Mouse (Mus musculus): ENCODE results near the gene Arhgef26. TPM values are rescaled to one million over a fixed set of nuclear protein-coding genes. Genes with fewer than 3 reads are reported as not detected.
A peak's percentile ranks its signal among the peaks of the same experiment; 100 is the strongest.

Arhgef26 gene
- polyA plus RNA-seq, 1 experiment from 2014 or later, result 13.9 TPM

- no peaks in the 10 kb centered on the region for H3K4me1 ChIP-seq
- no peaks in the 10 kb centered on the region for H3K36me3 ChIP-seq
- no peak overlapping the region for H3K27ac ChIP-seq (replicated peaks)
- 97% methylated on average over 4 of the region's 4 CpGs for WGBS
- H3K9ac ChIP-seq (replicated peaks), result no peak overlapping the region
- no peaks in the 10 kb centered on the region for H3K27me3 ChIP-seq (replicated peaks)
- ATAC-seq (ENCODE audit: low FRiP score), result no peak
- H3K4me2 ChIP-seq, result no peak overlapping the region
- no peaks in the 10 kb centered on the region for H3K9me3 ChIP-seq (replicated peaks)
- H3K4me3 ChIP-seq (replicated peaks), result no peak overlapping the region
Observed at GRCm38 (mm10) chr3:62414926-62415325, 76.8 kb downstream of the Arhgef26 start.

- no peaks in the 10 kb centered on the region for H3K36me3 ChIP-seq
- H3K9ac ChIP-seq (replicated peaks), result no peak overlapping the region
- no peaks in the 10 kb centered on the region for H3K27me3 ChIP-seq (replicated peaks)
- no peak overlapping the region for H3K4me3 ChIP-seq (replicated peaks)
- no peaks in the 10 kb centered on the region for H3K4me1 ChIP-seq
- 80% methylated on average over 6 of the region's 6 CpGs for WGBS
- no peaks in the 10 kb centered on the region for H3K9me3 ChIP-seq (replicated peaks)
- ATAC-seq (ENCODE audit: low FRiP score), result no peak
- no peak overlapping the region for H3K4me2 ChIP-seq
- H3K27ac ChIP-seq (replicated peaks), result no peak overlapping the region
Observed at GRCm38 (mm10) chr3:62417458-62417857, 79.3 kb downstream of the Arhgef26 start.

- no peak overlapping the region for H3K4me2 ChIP-seq
- no peaks in the 10 kb centered on the region for H3K9me3 ChIP-seq (replicated peaks)
- no peaks in the 10 kb centered on the region for H3K27me3 ChIP-seq (replicated peaks)
- no peak overlapping the region for H3K27ac ChIP-seq (replicated peaks)
- ATAC-seq (ENCODE audit: low FRiP score), result no peak
- H3K9ac ChIP-seq (replicated peaks), result no peak overlapping the region
- no peaks in the 10 kb centered on the region for H3K4me1 ChIP-seq
- WGBS, result 85% methylated on average over 6 of the region's 6 CpGs
- H3K4me3 ChIP-seq (replicated peaks), result no peak overlapping the region
- H3K36me3 ChIP-seq, result no peaks in the 10 kb centered on the region
Observed at GRCm38 (mm10) chr3:62418387-62419138, 80.4 kb downstream of the Arhgef26 start.

- Histone ChIP-seq H3K9me3 (replicated peaks) (no peaks in the 10 kb centered on the region), H3K27ac (replicated peaks) (no peak overlapping the region), H3K36me3 (no peaks in the 10 kb centered on the region), H3K4me1 (no peaks in the 10 kb centered on the region), H3K4me3 (replicated peaks) (no peak overlapping the region), H3K27me3 (replicated peaks) (no peaks in the 10 kb centered on the region), H3K9ac (replicated peaks) (no peak overlapping the region), H3K4me2 (no peak overlapping the region)
- WGBS, result 81% methylated on average over 4 of the region's 4 CpGs
- ATAC-seq (ENCODE audit: low FRiP score), result no peak
Observed at GRCm38 (mm10) chr3:62433675-62434074, 95.5 kb downstream of the Arhgef26 start.

GRCm38 (mm10) chr3:62435923-62436322 lies 97.8 kb downstream of the Arhgef26 start:
- Histone ChIP-seq H3K9ac (replicated peaks) (no peak overlapping the region), H3K27me3 (replicated peaks) (no peaks in the 10 kb centered on the region), H3K27ac (replicated peaks) (no peak overlapping the region), H3K9me3 (replicated peaks) (no peaks in the 10 kb centered on the region), H3K36me3 (no peaks in the 10 kb centered on the region), H3K4me2 (no peak overlapping the region), H3K4me1 (no peaks in the 10 kb centered on the region), H3K4me3 (replicated peaks) (no peak overlapping the region)
- ATAC-seq (ENCODE audit: low FRiP score), result no peak

GRCm38 (mm10) chr3:62440431-62440969 lies 102.4 kb downstream of the Arhgef26 start:
- Histone ChIP-seq H3K4me1 (no peaks in the 10 kb centered on the region), H3K9me3 (replicated peaks) (no peaks in the 10 kb centered on the region), H3K4me3 (replicated peaks) (no peak overlapping the region), H3K9ac (replicated peaks) (no peak overlapping the region), H3K27ac (replicated peaks) (no peak overlapping the region), H3K4me2 (no peak overlapping the region), H3K36me3 (no peaks in the 10 kb centered on the region), H3K27me3 (replicated peaks) (no peaks in the 10 kb centered on the region)
- ATAC-seq (ENCODE audit: low FRiP score), result no peak
- 51% methylated on average over 5 of the region's 5 CpGs for WGBS

GRCm38 (mm10) chr3:62443582-62444194 lies 105.5 kb downstream of the Arhgef26 start:
- H3K27me3 ChIP-seq (replicated peaks), result no peaks in the 10 kb centered on the region
- H3K4me3 ChIP-seq (replicated peaks), result no peak overlapping the region
- no peaks in the 10 kb centered on the region for H3K9me3 ChIP-seq (replicated peaks)
- no peak for ATAC-seq (ENCODE audit: low FRiP score)
- no peak overlapping the region for H3K4me2 ChIP-seq
- no peaks in the 10 kb centered on the region for H3K4me1 ChIP-seq
- WGBS, result 85% methylated on average over 12 of the region's 12 CpGs
- H3K9ac ChIP-seq (replicated peaks), result no peak overlapping the region
- no peaks in the 10 kb centered on the region for H3K36me3 ChIP-seq
- H3K27ac ChIP-seq (replicated peaks), result no peak overlapping the region

- no peak overlapping the region for H3K4me3 ChIP-seq (replicated peaks)
- 94% methylated on average over 7 of the region's 7 CpGs for WGBS
- no peaks in the 10 kb centered on the region for H3K4me1 ChIP-seq
- no peak overlapping the region for H3K9ac ChIP-seq (replicated peaks)
- no peaks in the 10 kb centered on the region for H3K9me3 ChIP-seq (replicated peaks)
- H3K27me3 ChIP-seq (replicated peaks), result no peaks in the 10 kb centered on the region
- no peak overlapping the region for H3K27ac ChIP-seq (replicated peaks)
- no peak overlapping the region for H3K4me2 ChIP-seq
- ATAC-seq (ENCODE audit: low FRiP score), result no peak
- no peaks in the 10 kb centered on the region for H3K36me3 ChIP-seq
Observed at GRCm38 (mm10) chr3:62446271-62446670, 108.1 kb downstream of the Arhgef26 start.

GRCm38 (mm10) chr3:62447151-62447550 lies 109.0 kb downstream of the Arhgef26 start:
- ATAC-seq (ENCODE audit: low FRiP score), result no peak
- no peaks in the 10 kb centered on the region for H3K9me3 ChIP-seq (replicated peaks)
- no peak overlapping the region for H3K4me3 ChIP-seq (replicated peaks)
- no peaks in the 10 kb centered on the region for H3K27me3 ChIP-seq (replicated peaks)
- H3K4me2 ChIP-seq, result no peak overlapping the region
- H3K27ac ChIP-seq (replicated peaks), result no peak overlapping the region
- no peaks in the 10 kb centered on the region for H3K36me3 ChIP-seq
- H3K9ac ChIP-seq (replicated peaks), result no peak overlapping the region
- 77% methylated on average over 8 of the region's 8 CpGs for WGBS
- H3K4me1 ChIP-seq, result no peaks in the 10 kb centered on the region

- 96% methylated on average over 4 of the region's 4 CpGs for WGBS
- Histone ChIP-seq H3K9me3 (replicated peaks) (no peaks in the 10 kb centered on the region), H3K4me1 (0 out of 2 replicates have a peak, but pooled peaks cover 5% of the 10 kb centered on the region), H3K27me3 (replicated peaks) (no peaks in the 10 kb centered on the region), H3K36me3 (no peaks in the 10 kb centered on the region), H3K27ac (replicated peaks) (no peak overlapping the region), H3K4me3 (replicated peaks) (no peak overlapping the region), H3K4me2 (no peak overlapping the region), H3K9ac (replicated peaks) (no peak overlapping the region)
- no peak for ATAC-seq (ENCODE audit: low FRiP score)
Observed at GRCm38 (mm10) chr3:62449871-62450496, 111.8 kb downstream of the Arhgef26 start.

- no peak overlapping the region for H3K4me2 ChIP-seq
Observed at GRCm38 (mm10) chr3:62452961-62453360, 114.8 kb downstream of the Arhgef26 start.

GRCm38 (mm10) chr3:62454096-62454495 lies 116.0 kb downstream of the Arhgef26 start:
- ATAC-seq (ENCODE audit: low FRiP score), result no peak
- Histone ChIP-seq H3K4me2 (no peak overlapping the region), H3K9ac (replicated peaks) (no peak overlapping the region), H3K4me3 (replicated peaks) (no peak overlapping the region), H3K4me1 (peaks cover 5% of the 10 kb centered on the region; the same call in 1 of the 2 replicates), H3K27ac (replicated peaks) (peak overlapping the region; percentile 46), H3K27me3 (replicated peaks) (no peaks in the 10 kb centered on the region), H3K9me3 (replicated peaks) (no peaks in the 10 kb centered on the region), H3K36me3 (no peaks in the 10 kb centered on the region)
- WGBS, result 19% methylated on average over 3 of the region's 3 CpGs

More at GRCm38 (mm10) chr3:62452961-62453360, 114.8 kb downstream of the Arhgef26 start:
- Histone ChIP-seq H3K9ac (replicated peaks) (no peak overlapping the region), H3K4me1 (peaks cover 5% of the 10 kb centered on the region; the same call in 1 of the 2 replicates), H3K36me3 (no peaks in the 10 kb centered on the region), H3K4me3 (replicated peaks) (no peak overlapping the region), H3K27ac (replicated peaks) (no peak overlapping the region), H3K9me3 (replicated peaks) (no peaks in the 10 kb centered on the region), H3K27me3 (replicated peaks) (no peaks in the 10 kb centered on the region)
- no peak for ATAC-seq (ENCODE audit: low FRiP score)
- 56% methylated on average over 4 of the region's 4 CpGs for WGBS
